Mouse (Mus musculus): ENCODE measurements around the gene Nek11. TPM values are rescaled to one million over a fixed set of nuclear protein-coding genes. Genes with fewer than 3 reads are reported as not detected.
"Not testable (repeated sequence)": the region's sequence is repeated elsewhere in the genome, so short reads cannot be mapped to it uniquely, and the experiment has no call there.

The Nek11 gene
- polyA plus RNA-seq, 1 experiment from 2014 or later, result 0.40 TPM

DNA sequence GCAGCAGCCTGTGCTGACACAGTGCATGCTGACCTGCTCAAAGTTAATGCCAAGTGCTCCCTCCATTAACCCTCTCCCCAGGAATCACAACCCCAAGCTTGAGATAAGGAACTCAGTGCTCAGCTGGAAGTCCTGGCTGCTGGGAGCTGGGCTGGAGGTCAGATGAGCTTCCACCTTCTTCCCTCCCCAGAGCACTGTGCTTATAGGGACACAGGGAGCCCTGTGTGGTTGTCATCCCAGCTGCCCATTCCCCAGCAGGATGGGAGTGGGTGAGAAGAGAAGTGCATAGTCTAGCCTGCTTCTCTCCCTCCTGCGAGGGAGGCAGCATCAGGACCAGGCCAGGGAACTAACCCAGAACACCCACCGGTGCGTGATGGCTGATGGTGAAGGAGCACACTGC is 270.1 kb downstream of the Nek11 start:
- H3K27ac ChIP-seq; H3K4me2 ChIP-seq; H3K4me1 ChIP-seq; ATAC-seq (replicated peaks; ENCODE audit: low FRiP score); H3K36me3 ChIP-seq; H3K4me3 ChIP-seq (replicated peaks); H3K9ac ChIP-seq; H3K9me3 ChIP-seq (replicated peaks); H3K27me3 ChIP-seq: not testable (repeated sequence)
- 85% methylated on average over 3 of the region's 3 CpGs for whole genome bisulfite sequencing

Other genes starting within 250 kb of the Nek11 start
- gene Aste1, start 132 bp downstream of the Nek11 start, polyA plus RNA-seq (2015; fragmentation: Nextera tagmentation; extraction: Ambion mirVana), result 15.5 and 15.9 TPM in 2 replicates
- gene Atp2c1, start 131.8 kb upstream of the Nek11 start, polyA plus RNA-seq (2015; fragmentation: Nextera tagmentation; extraction: Ambion mirVana), result 60.6 and 68.5 TPM in 2 replicates
- 19.6 and 20.8 TPM in 2 replicates for gene Pik3r4, start 247.5 kb upstream of the Nek11 start, polyA plus RNA-seq (2015; fragmentation: Nextera tagmentation; extraction: Ambion mirVana)